Mouse (Mus musculus): ENCODE data around the gene Edem3. TPM values are rescaled to one million over a fixed set of nuclear protein-coding genes. Genes with fewer than 3 reads are reported as not detected.
"Not testable (repeated sequence)": the region's sequence is repeated elsewhere in the genome, so short reads cannot be mapped to it uniquely, and the experiment has no call there.

Edem3 gene
- polyA plus RNA-seq, 1 experiment from 2014 or later, result 18.6 TPM

DNA sequence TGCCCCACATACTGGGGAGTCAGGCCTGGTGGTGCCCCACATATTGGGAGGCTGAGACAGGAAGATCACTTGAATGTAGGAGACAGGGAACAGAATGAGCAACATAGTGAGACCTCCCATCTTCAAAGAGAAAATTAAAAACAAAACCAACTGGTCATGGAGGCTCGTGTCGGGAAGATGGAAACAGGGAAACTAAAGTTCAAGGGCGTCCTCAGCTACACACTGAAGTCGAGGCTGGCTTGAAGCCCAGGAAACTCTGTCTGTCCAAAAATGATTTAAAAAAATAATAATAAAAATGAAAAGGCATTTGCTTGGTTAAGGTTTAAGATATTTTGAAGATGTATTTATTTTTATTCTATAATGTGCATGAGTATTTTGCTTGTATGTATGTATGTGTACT is 31.4 kb upstream of the Edem3 start:
- WGBS, result 78% methylated on average over 4 of the region's 4 CpGs
- no peaks in the 10 kb centered on the region for H3K4me1 ChIP-seq (ENCODE audit: control insufficient read depth, insufficient read depth, low read length)
- no peak overlapping the region for H3K9ac ChIP-seq (replicated peaks; ENCODE audit: low read depth, low read length)
- no peak overlapping the region for H3K4me3 ChIP-seq (ENCODE audit: low read depth, low read length)
- H3K9me3 ChIP-seq (ENCODE audit: control insufficient read depth, low read depth, low read length), result no peaks in the 10 kb centered on the region
- no peaks in the 10 kb centered on the region for H3K36me3 ChIP-seq (ENCODE audit: control insufficient read depth, insufficient read depth, low read length)
- no peaks in the 10 kb centered on the region for H3K27me3 ChIP-seq (ENCODE audit: control insufficient read depth, insufficient read depth, low read length)
- no peak overlapping the region for H3K4me2 ChIP-seq (replicated peaks; ENCODE audit: low read depth, low read length)
- ATAC-seq (ENCODE audit: insufficient number of reproducible peaks, insufficient read depth, low FRiP score, low read depth), result no peak
- H3K27ac ChIP-seq (ENCODE audit: low read length), result no peak overlapping the region

DNA sequence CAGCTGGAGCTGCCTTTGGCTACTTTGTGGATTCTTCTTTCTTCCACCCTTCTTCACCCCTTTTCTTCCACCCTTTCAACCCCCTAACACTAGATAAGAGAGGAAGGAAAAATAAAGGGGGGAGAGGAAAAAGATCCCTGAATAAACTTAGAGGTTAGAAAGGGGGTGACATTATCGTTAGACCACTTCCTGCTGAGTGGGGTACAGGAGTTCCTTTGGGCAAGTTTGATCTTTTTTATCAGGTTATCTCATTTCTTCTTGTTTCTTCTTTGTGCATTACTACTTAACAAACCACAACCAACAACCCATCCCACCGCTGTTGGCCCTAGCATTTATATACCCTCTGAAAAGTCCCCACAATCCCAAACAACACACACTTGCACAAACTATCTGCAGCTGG is 29.6 kb upstream of the Edem3 start:
- Histone ChIP-seq H3K27me3 (ENCODE audit: control insufficient read depth, insufficient read depth, low read length) (no peaks in the 10 kb centered on the region), H3K4me1 (ENCODE audit: control insufficient read depth, insufficient read depth, low read length) (no peaks in the 10 kb centered on the region), H3K4me3 (ENCODE audit: low read depth, low read length) (no peak overlapping the region), H3K9ac (replicated peaks; ENCODE audit: low read depth, low read length) (no peak overlapping the region), H3K27ac (ENCODE audit: low read length) (no peak overlapping the region), H3K9me3 (ENCODE audit: control insufficient read depth, low read depth, low read length) (no peaks in the 10 kb centered on the region), H3K4me2 (replicated peaks; ENCODE audit: low read depth, low read length) (no peak overlapping the region), H3K36me3 (ENCODE audit: control insufficient read depth, insufficient read depth, low read length) (no peaks in the 10 kb centered on the region)
- WGBS, result 66% methylated on average over 2 of the region's 2 CpGs
- ATAC-seq (ENCODE audit: insufficient number of reproducible peaks, insufficient read depth, low FRiP score, low read depth), result no peak

DNA sequence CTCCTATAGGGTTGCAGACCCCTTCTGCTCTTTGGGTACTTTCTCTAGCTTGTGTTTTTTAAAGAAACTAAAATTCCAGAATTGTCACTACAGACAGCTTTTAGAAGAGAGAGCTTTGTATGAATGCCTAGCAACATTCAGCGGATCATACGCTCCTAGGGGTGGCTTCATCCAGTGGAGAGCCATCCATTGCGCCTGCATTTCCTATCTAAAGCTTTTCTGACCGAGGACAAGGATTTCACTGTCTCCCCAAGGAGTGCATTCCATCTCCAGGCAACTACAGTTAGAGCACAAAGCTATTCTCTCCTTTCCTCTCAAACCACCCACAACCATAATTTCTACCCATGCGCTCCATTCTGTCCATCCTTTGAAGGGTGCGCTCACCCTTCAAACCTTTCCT is 28.8 kb upstream of the Edem3 start:
- Histone ChIP-seq H3K27me3 (ENCODE audit: control insufficient read depth, insufficient read depth, low read length) (no peaks in the 10 kb centered on the region), H3K4me2 (replicated peaks; ENCODE audit: low read depth, low read length) (no peak overlapping the region), H3K9me3 (ENCODE audit: control insufficient read depth, low read depth, low read length) (no peaks in the 10 kb centered on the region), H3K4me3 (ENCODE audit: low read depth, low read length) (no peak overlapping the region), H3K36me3 (ENCODE audit: control insufficient read depth, insufficient read depth, low read length) (no peaks in the 10 kb centered on the region), H3K4me1 (ENCODE audit: control insufficient read depth, insufficient read depth, low read length) (no peaks in the 10 kb centered on the region), H3K27ac (ENCODE audit: low read length) (no peak overlapping the region), H3K9ac (replicated peaks; ENCODE audit: low read depth, low read length) (no peak overlapping the region)
- WGBS, result 87% methylated on average over 6 of the region's 6 CpGs
- ATAC-seq (ENCODE audit: insufficient number of reproducible peaks, insufficient read depth, low FRiP score, low read depth), result no peak

DNA sequence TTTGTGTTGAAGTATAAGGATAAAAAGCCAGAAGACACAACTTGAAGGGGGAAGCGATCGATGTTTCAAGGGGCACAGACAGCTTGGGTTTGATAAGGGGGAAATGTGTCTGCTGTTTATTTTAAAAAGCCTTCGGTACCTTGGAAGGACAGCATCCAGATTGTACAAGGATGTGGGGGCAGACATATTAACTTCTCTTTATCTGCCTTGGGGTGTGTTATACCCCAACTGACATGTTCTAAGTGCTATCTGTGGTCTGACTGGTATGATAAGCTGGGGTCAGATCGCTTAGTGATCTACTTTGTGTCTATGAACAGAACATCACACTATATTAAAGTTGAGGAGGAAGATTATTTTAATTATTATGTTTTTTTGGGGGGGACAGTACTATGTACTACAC is 27.0 kb upstream of the Edem3 start:
- no peaks in the 10 kb centered on the region for H3K27me3 ChIP-seq (ENCODE audit: control insufficient read depth, insufficient read depth, low read length)
- no peaks in the 10 kb centered on the region for H3K36me3 ChIP-seq (ENCODE audit: control insufficient read depth, insufficient read depth, low read length)
- H3K4me1 ChIP-seq (ENCODE audit: control insufficient read depth, insufficient read depth, low read length), result no peaks in the 10 kb centered on the region
- ATAC-seq (ENCODE audit: insufficient number of reproducible peaks, insufficient read depth, low FRiP score, low read depth), result no peak
- H3K4me3 ChIP-seq (ENCODE audit: low read depth, low read length), result no peak overlapping the region
- no peak overlapping the region for H3K9ac ChIP-seq (replicated peaks; ENCODE audit: low read depth, low read length)
- no peak overlapping the region for H3K4me2 ChIP-seq (replicated peaks; ENCODE audit: low read depth, low read length)
- WGBS, result 43% methylated on average over 4 of the region's 4 CpGs
- no peaks in the 10 kb centered on the region for H3K9me3 ChIP-seq (ENCODE audit: control insufficient read depth, low read depth, low read length)
- H3K27ac ChIP-seq (ENCODE audit: low read length), result no peak overlapping the region

DNA sequence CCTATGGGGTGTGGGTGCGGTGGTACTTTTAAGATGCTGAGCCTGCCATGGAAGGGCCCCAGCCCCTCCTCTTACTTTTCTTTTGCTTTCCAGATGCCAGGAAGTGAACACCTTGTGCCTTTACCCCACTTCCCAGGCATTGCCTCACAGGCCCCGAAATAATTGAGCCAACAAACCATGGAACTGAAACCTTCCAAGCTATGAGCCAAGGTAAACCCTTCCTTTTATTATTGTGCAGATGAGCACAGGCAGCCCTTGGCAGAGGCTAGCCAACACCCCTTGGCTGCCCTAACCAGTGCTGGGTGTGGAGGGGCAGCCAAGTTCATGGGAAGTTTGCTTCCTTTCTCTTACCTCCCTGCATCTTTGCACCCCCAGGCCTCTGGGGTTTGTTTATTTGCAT is 18.0 kb upstream of the Edem3 start:
- ATAC-seq (ENCODE audit: insufficient number of reproducible peaks, insufficient read depth, low FRiP score, low read depth), result no peak
- Histone ChIP-seq H3K27me3 (ENCODE audit: control insufficient read depth, insufficient read depth, low read length) (no peaks in the 10 kb centered on the region), H3K4me1 (ENCODE audit: control insufficient read depth, insufficient read depth, low read length) (no peaks in the 10 kb centered on the region), H3K36me3 (ENCODE audit: control insufficient read depth, insufficient read depth, low read length) (no peaks in the 10 kb centered on the region), H3K27ac (ENCODE audit: low read length) (no peak overlapping the region), H3K4me3 (ENCODE audit: low read depth, low read length) (no peak overlapping the region), H3K4me2 (replicated peaks; ENCODE audit: low read depth, low read length) (no peak overlapping the region), H3K9ac (replicated peaks; ENCODE audit: low read depth, low read length) (no peak overlapping the region), H3K9me3 (ENCODE audit: control insufficient read depth, low read depth, low read length) (no peaks in the 10 kb centered on the region)
- WGBS, result 77% methylated on average over 2 of the region's 2 CpGs

DNA sequence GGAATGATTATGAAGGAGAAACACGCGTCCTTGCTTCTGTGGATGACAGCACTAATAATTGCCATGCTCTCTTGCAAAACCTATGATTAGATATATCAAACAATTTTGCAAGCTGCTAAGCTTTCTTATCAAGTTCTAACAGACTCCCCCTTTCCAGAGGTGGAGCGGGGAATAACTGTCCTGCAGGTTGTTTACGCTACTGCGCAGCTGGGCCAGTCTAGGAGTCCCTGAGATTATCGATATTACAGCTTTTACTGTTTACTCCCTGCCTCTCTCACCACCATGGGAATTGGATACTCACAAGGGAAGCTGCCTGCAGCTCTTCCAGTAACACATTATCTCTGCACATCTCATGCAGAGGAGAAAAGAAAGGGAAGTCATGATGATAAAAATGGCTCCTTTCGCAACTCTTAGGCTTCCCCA is 14.0 kb upstream of the Edem3 start:
- no peak overlapping the region for H3K4me2 ChIP-seq (replicated peaks; ENCODE audit: low read depth, low read length)
- no peak overlapping the region for H3K27ac ChIP-seq (ENCODE audit: low read length)
- no peak overlapping the region for H3K4me3 ChIP-seq (ENCODE audit: low read depth, low read length)
- H3K36me3 ChIP-seq (ENCODE audit: control insufficient read depth, insufficient read depth, low read length), result no peaks in the 10 kb centered on the region
- 64% methylated on average over 7 of the region's 7 CpGs for WGBS
- no peaks in the 10 kb centered on the region for H3K27me3 ChIP-seq (ENCODE audit: control insufficient read depth, insufficient read depth, low read length)
- H3K9me3 ChIP-seq (ENCODE audit: control insufficient read depth, low read depth, low read length), result no peaks in the 10 kb centered on the region
- H3K4me1 ChIP-seq (ENCODE audit: control insufficient read depth, insufficient read depth, low read length), result no peaks in the 10 kb centered on the region
- no peak for ATAC-seq (ENCODE audit: insufficient number of reproducible peaks, insufficient read depth, low FRiP score, low read depth)
- no peak overlapping the region for H3K9ac ChIP-seq (replicated peaks; ENCODE audit: low read depth, low read length)

DNA sequence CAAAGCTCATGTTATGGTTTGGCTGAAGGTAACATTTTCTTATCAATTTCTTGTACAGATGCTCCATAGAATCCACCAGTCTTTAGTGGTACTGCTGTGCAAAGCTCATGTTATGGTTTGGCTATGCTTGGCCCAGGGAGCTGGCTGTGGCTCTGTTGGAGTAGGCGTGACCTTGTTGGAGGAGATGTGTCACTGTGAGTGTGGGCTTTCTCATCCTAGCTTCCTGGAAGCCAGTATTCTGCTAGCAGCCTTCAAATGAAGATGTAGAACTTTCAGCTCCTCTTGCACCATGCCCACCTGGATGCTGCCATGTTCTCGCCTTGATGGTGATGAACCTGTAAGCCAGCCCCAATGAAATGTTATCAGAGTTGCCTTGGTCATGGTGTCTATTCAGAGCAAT is 5.3 kb upstream of the Edem3 start:
- not testable (repeated sequence) for H3K4me1 ChIP-seq (ENCODE audit: control insufficient read depth, insufficient read depth, low read length); H3K9ac ChIP-seq (replicated peaks; ENCODE audit: low read depth, low read length); H3K27ac ChIP-seq (ENCODE audit: low read length); H3K9me3 ChIP-seq (ENCODE audit: control insufficient read depth, low read depth, low read length); H3K4me3 ChIP-seq (ENCODE audit: low read depth, low read length); ATAC-seq (ENCODE audit: insufficient number of reproducible peaks, insufficient read depth, low FRiP score, low read depth); H3K36me3 ChIP-seq (ENCODE audit: control insufficient read depth, insufficient read depth, low read length); H3K27me3 ChIP-seq (ENCODE audit: control insufficient read depth, insufficient read depth, low read length); H3K4me2 ChIP-seq (replicated peaks; ENCODE audit: low read depth, low read length)
- 94% methylated on average over 2 of the region's 2 CpGs for WGBS

DNA sequence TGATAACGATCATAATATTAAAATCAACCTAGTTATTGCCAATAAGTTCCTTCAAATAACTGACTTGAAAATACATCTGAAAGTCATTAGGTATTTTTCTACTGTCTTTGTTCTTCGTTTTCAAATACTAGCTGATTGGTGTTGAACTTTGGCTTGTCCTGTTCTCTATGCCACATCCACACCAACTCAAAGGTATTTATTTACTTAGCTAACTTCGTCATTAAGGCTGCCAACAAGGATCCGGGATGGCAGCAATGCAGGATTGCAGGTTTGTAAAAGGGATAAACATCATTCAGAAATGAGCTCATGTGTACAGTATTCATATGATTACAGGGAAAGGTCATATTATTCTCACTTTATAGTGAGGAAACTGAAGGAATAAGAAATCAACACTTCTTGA is 2.2 kb upstream of the Edem3 start:
- peaks cover 11% of the 10 kb centered on the region for H3K4me1 ChIP-seq (ENCODE audit: control insufficient read depth, insufficient read depth, low read length)
- WGBS, result 64% methylated on average over 4 of the region's 4 CpGs
- H3K27ac ChIP-seq (ENCODE audit: low read length), result no peak overlapping the region
- H3K9me3 ChIP-seq (ENCODE audit: control insufficient read depth, low read depth, low read length), result no peaks in the 10 kb centered on the region
- no peak overlapping the region for H3K4me2 ChIP-seq (replicated peaks; ENCODE audit: low read depth, low read length)
- no peaks in the 10 kb centered on the region for H3K27me3 ChIP-seq (ENCODE audit: control insufficient read depth, insufficient read depth, low read length)
- ATAC-seq (ENCODE audit: insufficient number of reproducible peaks, insufficient read depth, low FRiP score, low read depth), result no peak
- H3K9ac ChIP-seq (replicated peaks; ENCODE audit: low read depth, low read length), result no peak overlapping the region
- H3K4me3 ChIP-seq (ENCODE audit: low read depth, low read length), result no peak overlapping the region
- no peaks in the 10 kb centered on the region for H3K36me3 ChIP-seq (ENCODE audit: control insufficient read depth, insufficient read depth, low read length)

DNA sequence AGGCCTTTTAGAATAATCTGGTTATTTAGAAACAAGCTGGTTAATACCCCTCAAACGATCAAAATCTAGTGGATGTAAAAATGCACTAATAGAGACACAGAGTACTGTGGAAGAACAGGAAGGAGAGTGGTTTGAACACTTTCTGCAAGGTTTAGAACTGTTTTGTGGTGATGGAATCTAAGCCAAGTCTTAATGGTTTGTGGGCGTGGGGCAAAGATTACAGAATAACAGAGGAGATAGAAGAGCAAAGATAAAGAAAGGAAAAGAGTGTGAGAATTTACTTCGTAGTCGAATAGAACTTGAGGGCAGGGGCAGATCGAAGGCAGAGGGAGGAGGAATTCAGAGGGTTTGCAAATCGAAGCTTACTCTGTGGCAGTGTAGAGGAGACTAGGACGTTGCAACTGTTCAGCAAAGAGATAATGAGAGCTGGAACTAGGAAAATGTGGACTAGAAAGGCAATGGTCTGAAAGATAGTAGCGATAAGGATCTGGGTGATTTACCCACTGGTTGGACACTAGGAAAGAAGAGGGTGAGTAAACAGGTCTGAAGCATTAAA is 1.7 kb upstream of the Edem3 start:
- no peak for ATAC-seq (ENCODE audit: insufficient number of reproducible peaks, insufficient read depth, low FRiP score, low read depth)
- H3K4me1 ChIP-seq (ENCODE audit: control insufficient read depth, insufficient read depth, low read length), result peaks cover 11% of the 10 kb centered on the region
- H3K4me3 ChIP-seq (ENCODE audit: low read depth, low read length), result no peak overlapping the region
- WGBS, result 74% methylated on average over 8 of the region's 8 CpGs
- H3K9ac ChIP-seq (replicated peaks; ENCODE audit: low read depth, low read length), result no peak overlapping the region
- no peaks in the 10 kb centered on the region for H3K9me3 ChIP-seq (ENCODE audit: control insufficient read depth, low read depth, low read length)
- no peaks in the 10 kb centered on the region for H3K27me3 ChIP-seq (ENCODE audit: control insufficient read depth, insufficient read depth, low read length)
- no peak overlapping the region for H3K27ac ChIP-seq (ENCODE audit: low read length)
- no peak overlapping the region for H3K4me2 ChIP-seq (replicated peaks; ENCODE audit: low read depth, low read length)
- no peaks in the 10 kb centered on the region for H3K36me3 ChIP-seq (ENCODE audit: control insufficient read depth, insufficient read depth, low read length)

Data from stomach, embryonic 14.5 days (tissue).